Mouse (Mus musculus) ovary, postnatal 36 days (tissue): ENCODE results near the gene Qrfp.

Experiments used
- DNase-seq: peaks from one replicate; pipeline ENCODE4 v3.0.0; 2022; ENCODE audit warnings: low spot score, mixed read lengths

Qrfp gene

GRCm38 (mm10) chr2:31810444-31810843, at the start of gene Qrfp:
Gene Qrfp, minus strand, starts transcription at chr2:31810580.
- no peak for DNase-seq

- DNase-seq: no peak
These were observed 48.1 kb upstream of the Qrfp start for GRCm38 (mm10) chr2:31858500-31858899.

GRCm38 (mm10) chr2:31857180-31857579, 46.8 kb upstream of the Qrfp start:
- DNase-seq: no peak

GRCm38 (mm10) chr2:31855991-31856390, 45.6 kb upstream of the Qrfp start:
- DNase-seq: no peak

GRCm38 (mm10) chr2:31850141-31850540, 39.8 kb upstream of the Qrfp start:
- no peak for DNase-seq

- peak; percentile 28 for DNase-seq
These were observed 37.5 kb upstream of the Qrfp start for GRCm38 (mm10) chr2:31847908-31848307.

- no peak for DNase-seq
These were observed 36.6 kb upstream of the Qrfp start for GRCm38 (mm10) chr2:31846692-31847660.

- DNase-seq: peak; percentile 19
These were observed 35.7 kb upstream of the Qrfp start, which contains the start of gene Fibcd1 for GRCm38 (mm10) chr2:31845896-31846691. Gene Fibcd1, minus strand, starts transcription at chr2:31846005.

GRCm38 (mm10) chr2:31845512-31845895, 35.1 kb upstream of the Qrfp start:
- DNase-seq: no peak

- no peak for DNase-seq
These were observed 34.4 kb upstream of the Qrfp start for GRCm38 (mm10) chr2:31844729-31845136.

GRCm38 (mm10) chr2:31838868-31839267, 28.5 kb upstream of the Qrfp start:
- no peak for DNase-seq

GRCm38 (mm10) chr2:31836985-31837384, 26.6 kb upstream of the Qrfp start:
- DNase-seq: no peak

GRCm38 (mm10) chr2:31836091-31836490, 25.7 kb upstream of the Qrfp start:
- DNase-seq: no peak

- DNase-seq: no peak
These were observed 18.0 kb upstream of the Qrfp start for GRCm38 (mm10) chr2:31828311-31828825.

GRCm38 (mm10) chr2:31827877-31828276, 17.5 kb upstream of the Qrfp start:
- peak; percentile 60 for DNase-seq

GRCm38 (mm10) chr2:31826094-31827085, 16.0 kb upstream of the Qrfp start:
- no peak for DNase-seq

- DNase-seq: no peak
These were observed 15.1 kb upstream of the Qrfp start for GRCm38 (mm10) chr2:31825469-31825911.

- no peak for DNase-seq
These were observed 13.8 kb upstream of the Qrfp start for GRCm38 (mm10) chr2:31823933-31824730.

- no peak for DNase-seq
These were observed 12.4 kb upstream of the Qrfp start for GRCm38 (mm10) chr2:31822524-31823371.
